Mouse (Mus musculus): ENCODE data around the gene Ssc4d.

Ssc4d gene

DNA sequence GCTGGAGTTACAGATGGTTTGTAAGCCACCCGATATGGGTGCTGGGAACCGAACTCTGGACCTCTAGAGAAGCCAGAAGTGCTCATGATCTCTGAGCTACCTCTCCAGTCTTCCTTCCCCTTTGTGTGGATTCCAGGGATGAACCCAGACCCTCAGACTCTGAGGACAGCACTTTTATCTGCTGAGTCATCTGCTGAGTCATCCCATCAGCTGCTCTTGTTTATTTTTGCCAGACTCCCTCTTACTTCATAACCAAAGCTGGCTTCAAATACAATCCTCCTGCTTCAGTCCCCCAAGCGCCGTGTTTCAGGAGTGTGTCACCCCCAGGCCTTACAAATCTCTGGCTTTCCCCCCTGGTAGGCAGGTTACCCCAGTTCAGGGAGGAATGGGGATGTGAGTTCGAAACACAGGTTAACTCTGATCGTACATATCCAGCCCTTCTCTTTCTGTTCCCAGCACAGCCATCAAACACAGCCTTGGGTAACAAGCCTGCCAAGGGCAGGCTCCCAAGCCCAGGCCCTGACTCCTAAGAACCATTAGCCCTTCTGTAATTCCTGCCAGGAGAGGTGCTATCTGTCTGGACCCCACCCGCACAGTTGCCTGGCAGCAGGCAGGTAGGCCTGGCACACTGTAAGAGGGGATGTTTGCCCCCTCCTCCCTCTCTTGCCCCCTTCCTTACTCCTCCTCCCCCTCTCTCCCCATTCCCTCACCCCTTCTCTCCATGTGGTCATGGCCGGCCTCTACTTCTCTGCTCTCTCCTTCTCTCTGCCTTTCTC lies 1.8 kb upstream of the Ssc4d start:
- DNase-seq (ENCODE audit: low spot score in 2 of 2), result no peak

- DNase-seq (ENCODE audit: low spot score in 2 of 2), result no peak
These were observed 2.5 kb downstream of the Ssc4d start for GRCm38 (mm10) chr5:135971876-135972275.

DNA sequence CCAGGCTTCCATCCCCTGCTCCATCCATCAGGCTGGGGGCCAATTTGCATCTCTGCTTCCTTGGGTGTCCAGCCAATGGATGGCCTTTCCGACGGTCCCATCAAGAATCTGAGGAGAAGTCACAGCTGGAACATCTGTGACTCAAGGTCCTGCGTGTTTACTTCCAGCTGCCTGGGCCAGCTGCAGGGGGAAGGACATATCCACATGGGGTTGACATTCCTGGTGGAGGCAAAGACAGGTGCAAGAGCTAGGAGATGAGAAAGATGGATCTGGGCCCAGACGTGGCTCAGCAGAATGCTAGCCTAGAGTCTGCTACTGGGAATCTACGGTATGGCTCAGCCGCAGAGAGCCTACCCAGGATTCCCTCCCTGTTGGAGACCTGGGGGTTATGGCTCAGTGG lies 4.1 kb downstream of the Ssc4d start:
- no peak for DNase-seq (ENCODE audit: low spot score in 2 of 2)

DNA sequence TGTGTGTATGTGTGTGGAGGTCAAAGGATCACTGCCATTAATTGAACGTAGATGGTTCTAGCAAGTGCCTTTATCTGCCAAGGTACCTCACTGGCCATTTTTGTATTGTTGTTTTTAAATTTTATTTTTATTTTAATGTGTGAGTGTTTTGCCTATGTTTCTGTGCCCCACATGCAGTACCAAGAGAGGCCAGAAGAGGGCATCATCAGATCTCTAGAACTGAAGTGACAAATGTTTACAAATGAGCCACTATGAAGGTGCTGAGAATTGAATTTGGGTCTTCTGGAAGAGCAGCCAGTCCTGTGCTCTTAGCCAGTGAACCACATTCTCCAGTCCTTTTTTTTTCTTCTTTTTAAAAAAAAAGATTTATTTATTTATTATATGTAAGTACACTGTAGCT lies 5.5 kb downstream of the Ssc4d start:
- DNase-seq (ENCODE audit: low spot score in 2 of 2), result no peak

GRCm38 (mm10) chr5:135966866-135967265 lies 7.5 kb downstream of the Ssc4d start:
- no peak for DNase-seq (ENCODE audit: low spot score in 2 of 2)

- DNase-seq (ENCODE audit: low spot score in 2 of 2), result no peak
These were observed 8.8 kb downstream of the Ssc4d start for GRCm38 (mm10) chr5:135965501-135965930.

DNA sequence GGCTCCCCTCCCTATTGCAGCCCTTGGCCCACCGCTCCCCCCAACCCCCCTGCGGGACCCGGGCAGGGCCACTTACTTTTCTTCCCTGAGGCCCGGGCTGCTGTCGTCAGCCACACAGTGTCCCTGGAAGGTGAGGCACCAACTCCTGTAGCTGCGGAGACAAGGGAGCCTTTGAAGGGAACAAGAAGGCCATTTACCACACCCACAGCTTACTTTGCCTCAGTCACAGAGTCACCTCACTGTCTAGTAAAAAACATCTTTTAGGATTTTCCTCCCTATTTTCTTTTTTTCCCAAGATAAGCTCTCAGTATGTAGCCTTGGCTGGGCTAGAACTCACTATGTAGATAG lies 11.1 kb downstream of the Ssc4d start:
- DNase-seq (ENCODE audit: low spot score in 2 of 2), result no peak

GRCm38 (mm10) chr5:135962492-135963279 lies 11.6 kb downstream of the Ssc4d start:
- DNase-seq (ENCODE audit: low spot score in 2 of 2), result peak; percentile 98

GRCm38 (mm10) chr5:135962125-135962491 lies 12.2 kb downstream of the Ssc4d start:
- DNase-seq (ENCODE audit: low spot score in 2 of 2), result no peak

GRCm38 (mm10) chr5:135960909-135961635 lies 13.3 kb downstream of the Ssc4d start:
- no peak for DNase-seq (ENCODE audit: low spot score in 2 of 2)

DNA sequence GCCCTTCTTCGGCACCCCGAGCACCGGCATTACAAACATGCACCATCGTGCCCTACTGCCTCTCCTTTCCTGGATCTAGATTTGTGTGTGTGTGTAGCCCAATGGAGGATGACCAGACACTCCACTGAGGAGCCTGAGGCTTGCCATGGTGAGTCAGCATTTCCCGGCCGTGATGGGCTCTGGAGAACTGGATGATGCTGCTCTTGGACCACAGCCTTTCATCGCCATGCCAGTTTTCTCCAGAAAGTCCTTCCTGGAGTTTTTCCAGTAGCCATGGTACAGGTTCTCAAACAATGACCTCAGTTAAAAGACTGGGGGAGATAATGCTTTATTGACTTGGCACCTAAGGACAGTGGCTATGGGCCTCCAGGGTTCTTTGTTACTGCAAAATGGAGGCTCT lies 14.4 kb downstream of the Ssc4d start:
- no peak for DNase-seq (ENCODE audit: low spot score in 2 of 2)

- DNase-seq (ENCODE audit: low spot score in 2 of 2), result no peak
These were observed 16.0 kb downstream of the Ssc4d start for GRCm38 (mm10) chr5:135958367-135958766.

DNA sequence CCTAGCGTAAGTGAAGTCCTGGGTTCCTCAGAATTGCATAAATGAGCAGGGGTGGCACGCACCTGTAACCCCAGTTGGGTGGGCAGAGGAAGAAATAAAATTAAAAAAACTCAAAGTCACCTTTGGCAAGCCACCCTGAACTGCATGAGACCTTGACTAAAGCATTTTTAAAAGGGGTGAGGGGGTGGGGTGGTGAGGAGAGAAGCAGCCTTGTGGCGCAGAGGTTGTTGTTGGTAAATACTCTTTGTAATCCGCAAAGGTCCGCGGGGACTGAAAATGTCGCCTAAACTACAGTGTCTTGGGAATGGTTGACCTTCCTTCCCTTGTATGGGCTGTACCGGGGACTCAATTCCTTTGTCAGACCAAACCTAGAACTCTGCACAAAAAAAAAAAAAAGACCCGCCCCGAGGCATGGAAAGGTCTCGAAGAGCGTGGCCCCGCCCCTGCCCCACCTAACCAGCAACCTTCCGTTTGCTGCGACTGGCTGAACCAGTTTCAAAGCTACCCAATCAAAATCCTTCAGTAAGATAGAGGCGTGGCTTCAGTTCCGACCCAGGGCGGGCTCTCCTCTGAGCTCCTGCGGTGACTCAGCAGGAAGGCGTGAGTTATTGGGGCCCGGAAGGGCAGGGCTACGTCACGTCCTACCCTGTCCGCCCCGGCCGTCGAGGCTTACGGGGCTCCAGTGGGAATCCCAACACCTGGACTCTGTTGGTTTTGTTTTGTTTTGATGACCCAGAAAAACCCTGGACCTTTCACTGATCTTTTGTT lies 16.9 kb downstream of the Ssc4d start:
- DNase-seq (ENCODE audit: low spot score in 2 of 2), result peak; percentile 91 to 96

DNA sequence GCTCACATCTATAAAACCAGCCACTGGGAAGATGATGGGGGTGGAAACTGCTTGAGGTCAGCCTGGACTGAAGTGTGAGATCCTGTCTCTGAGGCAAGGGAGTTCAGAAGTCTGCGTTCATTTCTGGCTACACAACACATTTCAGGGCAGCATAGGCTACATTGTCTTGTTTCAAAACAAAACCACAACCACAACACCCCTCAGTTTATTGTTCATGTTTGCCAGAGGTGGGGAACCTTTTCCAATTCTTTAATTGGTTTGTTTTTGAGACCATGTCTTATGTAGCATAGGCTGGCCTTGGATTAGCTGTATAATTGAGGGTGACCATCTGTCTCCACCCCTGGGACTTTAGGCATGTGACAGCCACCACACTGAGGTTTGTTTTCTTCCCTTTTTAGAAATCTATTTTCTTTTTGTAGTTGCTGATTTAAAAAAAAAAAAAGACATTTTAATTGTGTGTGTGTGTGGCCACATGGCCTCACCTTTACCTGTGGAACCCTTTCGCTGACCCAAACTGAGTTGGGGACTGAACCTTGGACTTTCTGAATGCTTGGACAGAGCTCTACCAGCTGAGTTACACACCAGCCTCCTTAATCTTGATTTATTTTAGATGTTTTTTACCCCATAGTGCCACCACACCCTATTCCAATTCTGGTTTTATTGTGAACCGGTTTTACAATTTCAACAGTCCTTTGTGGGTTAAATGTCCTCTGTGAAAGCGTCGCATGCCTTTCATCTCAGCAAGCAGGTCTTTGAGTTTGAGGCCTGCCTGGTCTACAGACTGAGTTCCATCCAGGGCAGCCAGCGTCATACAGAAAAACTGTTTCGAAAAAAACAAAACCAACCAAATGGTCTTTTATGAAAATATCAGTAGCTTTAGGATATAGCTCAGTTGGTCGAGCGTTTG lies 17.8 kb downstream of the Ssc4d start:
- DNase-seq (ENCODE audit: low spot score in 2 of 2), result no peak

GRCm38 (mm10) chr5:135952830-135953229 lies 21.5 kb downstream of the Ssc4d start:
- no peak for DNase-seq (ENCODE audit: low spot score in 2 of 2)

- DNase-seq (ENCODE audit: low spot score in 2 of 2), result no peak
These were observed 22.7 kb downstream of the Ssc4d start for GRCm38 (mm10) chr5:135951660-135952059.

- no peak for DNase-seq (ENCODE audit: low spot score in 2 of 2)
These were observed 23.5 kb downstream of the Ssc4d start for GRCm38 (mm10) chr5:135950710-135951412.

DNA sequence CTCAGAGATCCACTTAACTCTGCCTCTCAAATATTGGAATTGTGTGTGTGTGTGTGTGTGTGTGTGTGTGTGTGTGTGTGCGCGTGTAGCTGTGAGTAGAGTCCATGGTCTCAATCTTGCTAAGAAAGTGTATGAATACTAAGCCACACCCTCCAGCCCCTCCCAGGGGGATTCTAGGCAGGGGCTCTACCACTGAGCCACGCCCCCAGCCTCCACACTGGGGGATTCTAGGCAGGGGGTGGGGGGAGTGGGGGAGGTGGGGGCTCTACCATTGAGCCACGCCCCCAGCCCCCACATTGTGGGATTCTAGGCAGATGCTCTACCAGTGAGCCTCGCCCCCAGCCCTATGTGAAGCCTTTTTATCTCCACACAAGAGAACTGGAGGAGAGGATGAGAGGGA lies 27.7 kb downstream of the Ssc4d start:
- no peak for DNase-seq (ENCODE audit: low spot score in 2 of 2)

DNA sequence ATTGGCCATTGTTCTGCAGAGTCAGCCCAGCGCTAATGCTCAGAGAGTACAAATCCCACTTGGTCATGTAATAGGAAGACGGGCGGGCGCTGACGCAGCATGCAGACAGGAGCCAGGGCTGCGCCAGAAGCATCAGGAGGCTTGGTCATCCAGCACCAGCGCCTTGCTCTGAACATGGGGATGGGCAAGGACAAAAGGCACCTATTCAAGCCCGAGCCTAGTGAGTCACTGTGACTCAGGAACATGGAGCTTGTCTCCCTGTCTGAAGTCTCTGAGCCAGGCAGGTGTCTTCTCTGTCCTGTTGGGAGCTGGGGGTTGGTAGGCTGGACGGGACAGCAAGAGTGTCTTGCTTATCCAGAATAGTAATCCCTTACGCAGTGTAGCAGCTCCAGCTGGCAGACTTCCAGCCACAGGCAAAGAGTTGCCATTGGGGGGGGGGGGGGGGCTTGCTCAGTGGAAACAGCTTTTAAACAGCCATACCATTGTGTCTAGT lies 28.4 kb downstream of the Ssc4d start:
- no peak for DNase-seq (ENCODE audit: low spot score in 2 of 2)

DNA sequence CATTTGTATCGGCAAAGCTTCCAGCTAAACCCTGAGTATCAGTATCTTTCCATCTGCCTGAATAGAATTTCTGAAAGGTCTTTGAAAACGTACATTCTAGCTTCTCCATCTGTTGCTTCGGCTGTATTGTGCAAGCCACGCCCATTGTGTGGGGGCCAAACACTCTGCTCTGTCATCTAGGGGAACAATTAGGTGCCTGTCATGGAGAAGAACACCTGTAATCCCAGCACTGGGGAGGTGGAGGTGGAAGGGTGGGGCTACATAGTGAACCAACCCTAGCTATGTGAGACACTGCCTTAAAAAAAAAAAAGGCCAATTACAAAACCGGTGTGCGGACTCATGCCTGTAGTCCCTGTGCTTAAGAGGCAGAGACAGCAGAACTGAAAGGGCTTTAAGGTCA lies 31.6 kb downstream of the Ssc4d start:
- DNase-seq (ENCODE audit: low spot score in 2 of 2), result no peak

All from right cerebral cortex, postnatal 36 days (tissue).